Mouse (Mus musculus) neural tube, embryonic 15.5 days (tissue): ENCODE results near the gene Glis1. TPM values are rescaled to one million over a fixed set of nuclear protein-coding genes. Genes with fewer than 3 reads are reported as not detected.
"Not testable (repeated sequence)": the region's sequence is repeated elsewhere in the genome, so short reads cannot be mapped to it uniquely, and the experiment has no call there.

Source experiments
- ATAC-seq: fragments of 200-750 bp; cut with Nextera tagmentation; 2 replicates; pipeline ENCODE4 v1.8.0; 2017; ENCODE audit warnings: mild to moderate bottlenecking, moderate TSS enrichment, moderate library complexity; ENCODE audit not compliant: low FRiP score
- H3K27ac ChIP-seq: fragments of 300-500 bp; sonication (generic); replicated peaks from 2 replicates; pipeline ENCODE4 v1.5.1; 2015; ENCODE audit warnings: mild to moderate bottlenecking, inconsistent platforms
- H3K27me3 ChIP-seq: fragments of 300-500 bp; sonication (generic); replicated peaks from 2 replicates; pipeline ENCODE4 v1.6.1; 2015; ENCODE audit warnings: inconsistent platforms
- H3K36me3 ChIP-seq: fragments of 300-500 bp; sonication (generic); 2 replicates; pipeline ENCODE4 v1.6.1; 2015; ENCODE audit warnings: inconsistent platforms
- H3K4me1 ChIP-seq: fragments of 300-500 bp; sonication (generic); 2 replicates; pipeline ENCODE4 v1.6.1; 2015; ENCODE audit warnings: inconsistent platforms
- H3K4me2 ChIP-seq: fragments of 300-500 bp; sonication (generic); 2 replicates; pipeline ENCODE4 v1.6.1; 2015; ENCODE audit warnings: inconsistent platforms, mild to moderate bottlenecking, moderate library complexity
- H3K4me3 ChIP-seq: fragments of 300-500 bp; sonication (generic); replicated peaks from 2 replicates; pipeline ENCODE4 v1.5.1; 2015; ENCODE audit warnings: mild to moderate bottlenecking, inconsistent platforms
- H3K9ac ChIP-seq: fragments of 300-500 bp; sonication (generic); replicated peaks from 2 replicates; pipeline ENCODE4 v1.6.1; 2015; ENCODE audit warnings: mild to moderate bottlenecking, inconsistent platforms
- H3K9me3 ChIP-seq: fragments of 300-500 bp; sonication (generic); replicated peaks from 2 replicates; pipeline ENCODE4 v1.6.1; 2016; ENCODE audit warnings: inconsistent platforms
- WGBS: fragments of 180-500 bp; shearing (Covaris S2); methylation state at CpG from one replicate; pipeline ENCODE4 v1.1.7; 2015; ENCODE audit warnings: mixed read lengths; 5-methylcytosine and 5-hydroxymethylcytosine counted together
- polyA plus RNA-seq: library from polyadenylated mRNA; unstranded; fragments of >200 nt; fragmentation: Nextera tagmentation; extraction: Ambion mirVana; gene quantifications from 2 replicates; pipeline ENCODE4 v1.2.1, GENCODE M21; 2015

The Glis1 gene
- polyA plus RNA-seq, 1 experiment from 2014 or later, result 3.8 TPM

DNA sequence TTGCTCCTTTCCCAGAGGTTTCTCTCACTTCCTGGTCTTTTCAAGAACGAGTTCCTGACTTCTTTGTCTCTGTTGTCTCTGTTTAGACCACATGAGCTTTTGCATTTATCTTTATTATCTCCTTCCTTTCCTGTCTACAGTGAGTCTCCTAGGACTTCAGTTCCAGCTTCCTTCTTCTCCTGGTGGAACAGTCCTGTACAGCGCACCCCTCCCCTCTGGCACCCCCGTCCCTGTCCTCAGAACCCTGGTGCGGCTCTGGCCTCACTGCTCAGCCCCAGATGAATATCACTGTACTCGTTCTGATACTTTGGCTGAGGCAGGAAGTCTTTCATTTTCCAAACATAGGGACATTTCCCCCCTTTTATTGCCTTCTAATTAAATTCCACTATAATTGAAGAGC, 152.0 kb downstream of the Glis1 start:
- ATAC-seq, result no peak
- 69% methylated on average over 5 of the region's 5 CpGs for WGBS
- Histone ChIP-seq H3K36me3 (no peaks in the 10 kb centered on the region), H3K4me2 (no peak overlapping the region), H3K4me3 (no peak overlapping the region), H3K27me3 (0 out of 2 replicates have a peak, but pooled peaks cover 3% of the 10 kb centered on the region), H3K27ac (no peak overlapping the region), H3K4me1 (peaks cover 14% of the 10 kb centered on the region), H3K9ac (no peak overlapping the region), H3K9me3 (no peaks in the 10 kb centered on the region)

DNA sequence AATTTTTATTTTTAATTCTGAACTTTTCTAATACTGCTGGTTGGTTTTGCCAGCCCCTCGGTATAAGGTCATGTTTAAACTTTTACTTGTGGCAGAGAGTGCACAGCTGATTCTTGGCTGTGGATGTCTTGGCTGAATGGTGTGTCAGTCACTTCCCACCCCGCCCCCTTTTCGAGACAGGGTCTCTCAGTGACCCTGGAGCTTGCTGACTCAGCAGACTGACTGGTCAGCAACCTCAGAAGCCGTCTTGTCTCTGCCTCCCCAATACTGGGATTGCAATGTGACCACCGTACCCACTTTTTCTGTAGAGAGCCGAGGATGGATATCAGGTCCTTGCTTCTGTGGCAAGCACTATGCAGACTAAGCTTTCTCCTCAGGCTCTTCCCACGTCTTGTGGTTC, 154.2 kb downstream of the Glis1 start:
- 0 out of 2 replicates have a peak, but pooled peaks cover 3% of the 10 kb centered on the region for H3K27me3 ChIP-seq
- H3K27ac ChIP-seq, result no peak overlapping the region
- no peak overlapping the region for H3K9ac ChIP-seq
- no peak for ATAC-seq
- peaks cover 14% of the 10 kb centered on the region for H3K4me1 ChIP-seq
- H3K36me3 ChIP-seq, result no peaks in the 10 kb centered on the region
- WGBS, result 80% methylated on average over 7 of the region's 7 CpGs
- no peak overlapping the region for H3K4me3 ChIP-seq
- H3K4me2 ChIP-seq, result no peak overlapping the region
- H3K9me3 ChIP-seq, result no peaks in the 10 kb centered on the region

DNA sequence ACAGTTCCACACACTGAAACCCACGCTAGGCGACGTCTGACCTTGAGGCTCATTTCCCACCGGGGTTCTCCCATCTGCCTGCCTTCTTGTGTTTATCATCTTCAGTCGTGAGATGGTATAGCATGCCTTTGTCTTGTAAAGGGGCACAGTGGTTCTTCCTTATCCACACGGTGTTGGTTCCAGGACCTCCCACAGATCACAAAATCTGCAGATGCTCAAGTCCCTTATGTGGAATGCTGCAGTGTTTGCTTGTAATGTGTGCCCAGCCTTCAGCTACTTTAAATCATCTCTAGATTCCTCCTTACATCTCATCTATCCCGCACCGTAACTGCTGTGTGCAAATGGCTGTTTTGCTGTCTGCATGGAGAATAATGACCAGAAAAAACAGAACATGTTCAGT, 154.7 kb downstream of the Glis1 start:
- H3K27me3 ChIP-seq, result 0 out of 2 replicates have a peak, but pooled peaks cover 3% of the 10 kb centered on the region
- H3K27ac ChIP-seq, result no peak overlapping the region
- no peak overlapping the region for H3K4me3 ChIP-seq
- no peak overlapping the region for H3K4me2 ChIP-seq
- H3K4me1 ChIP-seq, result peaks cover 14% of the 10 kb centered on the region
- no peaks in the 10 kb centered on the region for H3K36me3 ChIP-seq
- ATAC-seq, result no peak
- H3K9ac ChIP-seq, result no peak overlapping the region
- 70% methylated on average over 8 of the region's 8 CpGs for WGBS
- H3K9me3 ChIP-seq, result no peaks in the 10 kb centered on the region

DNA sequence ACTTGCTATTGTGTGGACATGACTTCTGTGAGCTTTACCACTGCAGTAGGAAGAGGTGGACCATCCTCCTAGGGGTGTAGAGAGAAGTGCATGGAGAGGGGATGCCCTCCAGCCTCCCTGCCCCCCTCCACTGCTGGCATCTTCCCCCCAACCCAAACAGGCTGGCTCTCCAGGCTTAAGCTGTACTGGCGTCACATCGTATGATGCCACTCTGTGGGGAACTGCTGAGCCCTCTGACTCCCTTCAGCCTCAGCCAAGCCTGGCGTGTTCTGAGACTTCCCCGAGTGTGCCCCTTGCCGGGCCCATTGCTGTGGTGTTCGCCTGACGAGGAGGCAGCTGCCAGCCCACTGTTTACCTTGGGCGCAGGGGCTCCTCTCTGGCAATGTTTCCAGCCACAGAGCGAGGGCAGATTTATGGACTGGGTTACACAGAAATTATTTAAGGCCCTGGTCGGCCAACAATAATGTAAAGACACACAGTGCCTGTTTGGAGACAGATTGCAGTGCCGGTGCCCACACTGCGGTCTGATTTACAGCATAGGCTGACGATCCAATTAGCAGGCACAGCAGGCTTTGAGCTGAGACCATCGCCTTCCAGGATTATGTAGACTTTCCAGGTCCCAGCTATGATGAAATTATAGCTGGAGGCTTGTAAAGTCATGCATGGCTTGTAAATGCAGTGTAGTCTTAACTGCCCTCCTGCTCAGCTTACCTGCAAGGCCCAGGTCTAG, 156.6 kb downstream of the Glis1 start:
- no peaks in the 10 kb centered on the region for H3K9me3 ChIP-seq
- WGBS, result 16% methylated on average over 14 of the region's 14 CpGs
- no peaks in the 10 kb centered on the region for H3K36me3 ChIP-seq
- peaks cover 6% of the 10 kb centered on the region; the same call in 1 of the 2 replicates for H3K27me3 ChIP-seq
- H3K27ac ChIP-seq, result peak overlapping the region; percentile 76
- peak overlapping the region; percentile 11; the same call in 1 of the 2 replicates for H3K4me2 ChIP-seq
- H3K4me3 ChIP-seq, result no peak overlapping the region
- peak; percentile 81 for ATAC-seq
- H3K4me1 ChIP-seq, result peaks cover 14% of the 10 kb centered on the region
- no peak overlapping the region for H3K9ac ChIP-seq

DNA sequence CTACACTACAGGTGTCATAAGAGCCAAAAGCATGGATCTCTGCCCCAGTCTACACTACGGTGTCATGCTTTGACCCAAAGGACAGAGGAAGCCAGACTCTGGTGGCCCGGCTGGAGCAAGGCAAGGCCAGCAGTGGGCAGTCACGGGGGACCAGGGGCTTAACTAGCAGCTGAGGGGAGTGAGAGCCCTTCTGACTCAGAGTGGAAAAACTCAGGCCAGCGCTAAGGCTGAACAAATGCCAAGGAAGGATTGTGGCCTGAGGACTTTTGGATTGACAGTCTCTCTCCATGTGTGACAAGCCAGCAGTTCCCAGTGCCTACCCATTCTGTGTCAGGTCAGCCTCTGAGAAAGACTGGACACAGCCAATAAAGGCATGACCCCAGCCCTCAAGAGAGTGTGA, 159.0 kb downstream of the Glis1 start:
- peaks cover 3% of the 10 kb centered on the region; the same call in 1 of the 2 replicates for H3K27me3 ChIP-seq
- H3K4me1 ChIP-seq, result peaks cover 24% of the 10 kb centered on the region
- no peak overlapping the region for H3K27ac ChIP-seq
- no peak overlapping the region for H3K9ac ChIP-seq
- no peaks in the 10 kb centered on the region for H3K9me3 ChIP-seq
- WGBS, result 92% methylated on average over 4 of the region's 4 CpGs
- H3K4me3 ChIP-seq, result no peak overlapping the region
- no peak for ATAC-seq
- no peak overlapping the region for H3K4me2 ChIP-seq
- H3K36me3 ChIP-seq, result no peaks in the 10 kb centered on the region

DNA sequence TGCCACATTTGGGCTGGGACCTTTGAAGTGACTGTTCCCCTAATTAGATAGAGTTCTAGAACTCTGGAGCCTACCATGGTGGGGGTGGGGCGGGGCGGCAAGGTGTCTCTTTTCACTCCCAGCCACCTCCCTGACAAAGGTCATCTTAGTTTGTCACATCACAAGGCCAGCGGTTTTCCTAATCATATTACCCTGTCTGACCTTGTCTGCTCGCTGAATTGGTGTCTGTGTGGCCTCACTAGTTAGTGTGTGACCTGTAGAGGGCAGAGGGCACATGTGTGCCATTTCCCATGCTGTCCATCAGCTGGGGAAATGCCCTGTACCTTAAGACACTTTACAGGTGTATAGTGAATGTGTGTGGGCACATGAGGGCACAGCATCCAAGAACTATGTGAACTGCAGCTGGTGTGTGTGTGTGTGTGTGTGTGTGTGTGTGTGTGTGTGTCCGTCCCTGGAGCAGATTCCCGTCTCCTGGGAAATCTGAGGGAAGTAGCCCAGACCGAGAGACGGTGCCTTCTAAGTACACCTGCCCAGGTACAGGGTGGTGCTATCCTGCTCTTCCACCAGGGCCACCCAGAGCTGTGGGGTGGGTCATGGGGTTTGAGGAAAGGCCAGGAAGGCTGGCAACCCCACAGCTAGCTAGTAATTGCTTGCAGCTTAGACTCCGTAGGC, 163.0 kb downstream of the Glis1 start:
- H3K4me1 ChIP-seq, result peaks cover 10% of the 10 kb centered on the region
- WGBS, result 60% methylated on average over 9 of the region's 9 CpGs
- ATAC-seq, result no peak
- no peak overlapping the region for H3K9ac ChIP-seq
- H3K27ac ChIP-seq, result no peak overlapping the region
- no peaks in the 10 kb centered on the region for H3K9me3 ChIP-seq
- no peak overlapping the region for H3K4me2 ChIP-seq
- no peaks in the 10 kb centered on the region for H3K36me3 ChIP-seq
- peaks cover 3% of the 10 kb centered on the region; the same call in 1 of the 2 replicates for H3K27me3 ChIP-seq
- no peak overlapping the region for H3K4me3 ChIP-seq

DNA sequence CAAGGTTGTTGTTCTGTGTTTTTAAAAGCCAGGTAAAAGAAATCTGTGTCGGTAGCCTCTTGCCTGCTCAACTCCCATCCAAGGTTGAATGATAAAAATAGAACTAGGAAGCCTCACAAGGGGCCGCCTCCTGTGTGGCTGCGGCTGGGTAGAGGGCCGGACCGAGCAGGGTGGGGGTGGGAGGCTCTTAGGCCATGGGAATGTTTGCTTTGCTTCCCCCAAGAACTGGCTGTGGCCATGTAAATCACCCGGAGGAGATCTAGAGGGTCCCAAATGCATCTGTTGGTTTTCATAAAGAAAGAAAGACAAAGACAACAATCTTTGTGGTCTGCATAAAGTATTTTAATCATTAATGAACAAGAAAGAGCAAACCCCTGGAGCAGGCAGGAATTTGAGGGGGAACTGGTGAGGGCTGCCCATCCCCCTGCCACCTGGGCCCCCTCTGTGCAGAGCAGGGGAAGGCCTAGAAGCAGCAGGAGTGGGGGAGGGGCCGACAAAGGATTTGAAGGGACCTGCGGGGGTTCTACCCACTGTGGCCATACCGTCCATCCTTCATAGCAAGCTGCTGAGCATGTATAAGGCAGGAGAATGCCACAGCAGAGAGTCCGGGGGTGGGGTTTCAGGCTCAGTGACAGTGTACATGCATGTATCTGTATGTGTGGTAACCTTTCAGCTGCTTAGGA, 163.6 kb downstream of the Glis1 start:
- ATAC-seq, result peak; percentile 35; the same call in 1 of the 2 replicates
- H3K4me3 ChIP-seq, result no peak overlapping the region
- no peaks in the 10 kb centered on the region for H3K9me3 ChIP-seq
- H3K4me2 ChIP-seq, result no peak overlapping the region
- H3K4me1 ChIP-seq, result peaks cover 10% of the 10 kb centered on the region
- 16% methylated on average over 10 of the region's 10 CpGs for WGBS
- H3K9ac ChIP-seq, result no peak overlapping the region
- no peak overlapping the region for H3K27ac ChIP-seq
- H3K27me3 ChIP-seq, result peaks cover 3% of the 10 kb centered on the region; the same call in 1 of the 2 replicates
- no peaks in the 10 kb centered on the region for H3K36me3 ChIP-seq

DNA sequence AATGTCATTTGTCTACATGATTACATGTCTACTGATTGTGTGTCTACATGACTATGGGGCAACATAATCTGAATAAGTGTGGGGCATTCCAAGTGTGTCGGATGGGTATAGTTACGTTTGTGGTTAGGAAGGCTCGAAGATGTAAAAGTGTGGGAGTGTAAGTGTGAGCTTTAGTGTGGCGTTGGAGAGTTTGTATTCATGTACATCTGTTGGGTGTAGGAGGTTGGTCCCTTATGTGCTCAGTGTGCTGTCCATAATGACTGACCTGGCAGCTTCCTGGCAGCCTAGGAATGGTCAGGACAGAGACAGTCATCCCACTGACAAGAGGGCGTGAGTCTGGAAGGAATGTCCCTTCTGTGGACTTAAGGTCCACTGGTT, 164.2 kb downstream of the Glis1 start:
- H3K27ac ChIP-seq, result not testable (repeated sequence)

DNA sequence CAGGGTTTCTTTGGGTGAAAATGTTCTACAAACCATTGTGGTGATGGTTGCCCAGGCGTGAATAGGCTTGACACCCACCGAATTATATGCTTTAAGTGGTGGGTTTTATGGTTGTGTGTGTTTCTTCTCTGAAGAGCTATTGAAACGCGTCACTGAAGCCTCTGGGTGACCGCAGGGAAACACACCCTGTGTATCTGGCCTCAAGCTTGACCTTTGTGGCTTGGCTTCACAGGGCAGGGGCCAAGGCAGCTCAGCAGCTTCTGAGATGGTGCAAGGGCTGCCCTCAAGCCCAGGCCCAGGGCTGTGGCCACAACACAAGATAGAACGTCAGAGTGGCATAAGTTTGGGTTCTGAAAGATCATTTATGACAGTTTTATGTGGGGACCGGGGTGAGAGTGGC, 167.9 kb downstream of the Glis1 start:
- Histone ChIP-seq H3K9ac (no peak overlapping the region), H3K4me1 (peaks cover 15% of the 10 kb centered on the region), H3K27ac (no peak overlapping the region), H3K4me3 (no peak overlapping the region), H3K36me3 (no peaks in the 10 kb centered on the region), H3K9me3 (no peaks in the 10 kb centered on the region), H3K27me3 (no peaks in the 10 kb centered on the region), H3K4me2 (no peak overlapping the region)
- ATAC-seq, result no peak
- 54% methylated on average over 7 of the region's 7 CpGs for WGBS

More for the DNA sequence above, 164.2 kb downstream of the Glis1 start:
- H3K36me3 ChIP-seq, H3K4me2 ChIP-seq, ATAC-seq, H3K4me1 ChIP-seq, H3K9ac ChIP-seq, H3K9me3 ChIP-seq, H3K27me3 ChIP-seq, H3K4me3 ChIP-seq: not testable (repeated sequence)
- 88% methylated on average over 5 of the region's 5 CpGs for WGBS

DNA sequence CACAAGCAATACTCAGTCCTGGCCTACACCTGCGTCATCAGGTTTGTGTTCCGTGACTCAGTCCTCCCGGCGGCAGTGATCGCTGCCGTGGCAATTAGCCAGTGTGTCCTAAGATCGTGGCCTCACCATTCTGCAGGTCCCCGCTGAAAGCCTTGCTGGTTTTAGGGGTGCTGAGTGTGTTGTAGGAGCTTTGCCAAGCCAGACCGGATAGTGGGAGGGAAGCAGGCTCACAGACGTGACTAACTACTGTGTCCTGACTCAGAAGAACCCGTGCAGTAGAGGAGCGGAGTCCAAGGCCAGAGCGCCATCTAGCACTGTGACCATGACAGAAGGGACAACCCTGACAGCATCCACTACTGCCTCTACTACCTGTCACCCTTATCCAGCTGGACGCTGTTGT, 168.4 kb downstream of the Glis1 start:
- no peaks in the 10 kb centered on the region for H3K27me3 ChIP-seq
- no peak overlapping the region for H3K9ac ChIP-seq
- WGBS, result 75% methylated on average over 14 of the region's 14 CpGs
- H3K27ac ChIP-seq, result no peak overlapping the region
- peaks cover 10% of the 10 kb centered on the region for H3K4me1 ChIP-seq
- no peak overlapping the region for H3K4me3 ChIP-seq
- H3K4me2 ChIP-seq, result no peak overlapping the region
- H3K9me3 ChIP-seq, result no peaks in the 10 kb centered on the region
- H3K36me3 ChIP-seq, result no peaks in the 10 kb centered on the region
- ATAC-seq, result no peak

DNA sequence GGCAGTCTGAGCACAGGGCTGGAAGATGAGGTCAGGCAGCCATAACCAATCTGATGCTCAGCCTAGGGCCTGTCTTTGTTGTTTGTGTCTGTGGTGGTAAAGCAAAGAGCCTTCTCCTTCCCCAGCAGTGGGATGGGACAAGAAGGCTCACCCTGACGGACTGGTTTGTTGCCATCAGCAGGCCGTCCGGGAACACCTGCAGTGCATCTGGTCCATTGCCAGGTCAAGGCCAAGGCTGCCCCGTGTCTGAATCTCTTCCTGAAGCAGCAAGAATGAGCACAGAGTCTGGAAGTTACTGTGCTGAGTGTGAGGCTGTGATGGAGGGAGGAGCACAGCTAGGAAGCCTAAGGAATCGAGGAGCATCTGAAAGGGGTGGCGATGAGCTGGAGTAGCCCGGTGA, 168.8 kb downstream of the Glis1 start:
- Histone ChIP-seq H3K4me3 (no peak overlapping the region), H3K9me3 (no peaks in the 10 kb centered on the region), H3K36me3 (no peaks in the 10 kb centered on the region), H3K9ac (no peak overlapping the region), H3K4me1 (peaks cover 6% of the 10 kb centered on the region), H3K4me2 (no peak overlapping the region), H3K27me3 (no peaks in the 10 kb centered on the region), H3K27ac (no peak overlapping the region)
- no peak for ATAC-seq
- 81% methylated on average over 7 of the region's 7 CpGs for WGBS
